Mouse (Mus musculus): ENCODE results near the gene Ninj1.
A peak's percentile ranks its signal among the peaks of the same experiment; 100 is the strongest.

Ninj1 gene

DNA sequence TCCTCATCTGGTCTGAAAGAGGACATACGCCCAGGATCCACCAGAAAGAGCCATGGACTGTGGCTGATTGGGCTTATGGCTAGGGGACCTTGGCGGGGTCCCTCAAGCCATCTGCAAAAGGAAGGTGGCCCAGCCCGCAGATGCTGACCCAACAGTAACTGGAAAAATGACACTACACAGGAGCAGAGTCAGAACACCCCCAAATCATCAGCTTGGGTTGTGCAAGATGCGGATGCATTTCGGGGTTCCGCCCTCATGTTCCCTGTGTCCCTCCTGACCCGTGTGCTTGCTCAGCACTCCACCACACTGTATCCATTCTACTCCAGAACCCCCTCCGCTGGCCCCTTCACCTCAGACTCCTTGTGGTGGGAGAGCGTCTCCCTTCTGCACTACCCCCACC is 11.4 kb downstream of the Ninj1 start:
- no peak for DNase-seq (ENCODE audit: low spot score)

DNA sequence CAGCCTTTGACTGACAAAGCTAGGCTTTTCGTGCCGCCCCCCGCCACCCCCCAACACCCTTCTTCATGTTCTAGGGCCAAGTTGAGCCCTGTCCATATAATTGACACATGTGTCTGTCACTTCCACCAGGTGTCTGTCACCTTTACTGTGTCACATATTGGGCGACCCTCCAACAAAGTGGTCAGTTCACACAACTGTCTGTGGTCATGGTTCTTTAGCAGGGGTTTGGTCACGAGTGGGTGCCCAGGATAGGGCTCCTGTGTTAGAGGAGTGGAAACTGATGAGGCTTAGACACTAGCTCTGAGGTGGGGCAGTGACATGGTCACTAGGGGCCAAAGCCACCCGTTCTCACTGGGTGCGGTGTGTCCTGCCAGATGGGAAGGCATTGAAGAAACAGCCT is 12.6 kb downstream of the Ninj1 start:
- DNase-seq (ENCODE audit: low spot score) = no peak

DNA sequence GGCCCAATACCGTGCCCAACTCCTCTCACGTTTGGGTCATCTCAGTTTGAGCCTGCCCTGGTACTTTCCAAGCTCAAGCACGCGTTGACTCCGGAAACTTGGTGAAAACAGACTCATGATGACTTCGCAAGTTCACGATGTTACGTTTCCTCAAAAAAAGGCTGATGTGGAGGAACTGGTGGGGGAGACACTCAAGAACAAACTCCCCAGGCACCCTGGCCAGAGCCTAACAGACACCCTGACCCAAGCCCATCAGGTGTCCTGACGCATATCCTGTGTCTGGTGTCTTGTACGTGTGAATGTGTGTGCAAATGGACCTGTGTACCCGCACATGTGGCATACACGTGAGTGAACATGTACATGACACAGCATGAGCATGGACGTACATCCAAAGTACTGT is 13.4 kb downstream of the Ninj1 start:
- no peak for DNase-seq (ENCODE audit: low spot score)

DNA sequence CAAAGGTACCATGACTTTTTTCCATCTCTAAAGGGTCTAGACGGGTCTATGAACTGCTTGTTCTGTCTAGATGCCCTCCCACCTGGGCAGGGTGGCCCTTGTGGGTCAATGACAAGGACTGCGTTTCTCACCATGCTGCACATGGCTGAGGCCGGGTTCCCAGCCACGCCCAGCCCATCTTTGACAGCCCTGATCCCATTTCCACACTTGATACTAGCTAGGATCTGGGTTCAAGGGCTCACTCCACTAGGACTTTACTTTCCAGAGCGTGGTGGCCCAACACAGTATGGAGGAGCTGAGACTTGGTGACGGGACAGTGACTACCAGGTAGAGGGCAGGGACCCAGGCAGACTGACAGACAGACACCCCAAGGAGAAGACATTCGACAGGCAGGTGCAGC is 15.3 kb downstream of the Ninj1 start:
- no peak for DNase-seq (ENCODE audit: low spot score)

DNA sequence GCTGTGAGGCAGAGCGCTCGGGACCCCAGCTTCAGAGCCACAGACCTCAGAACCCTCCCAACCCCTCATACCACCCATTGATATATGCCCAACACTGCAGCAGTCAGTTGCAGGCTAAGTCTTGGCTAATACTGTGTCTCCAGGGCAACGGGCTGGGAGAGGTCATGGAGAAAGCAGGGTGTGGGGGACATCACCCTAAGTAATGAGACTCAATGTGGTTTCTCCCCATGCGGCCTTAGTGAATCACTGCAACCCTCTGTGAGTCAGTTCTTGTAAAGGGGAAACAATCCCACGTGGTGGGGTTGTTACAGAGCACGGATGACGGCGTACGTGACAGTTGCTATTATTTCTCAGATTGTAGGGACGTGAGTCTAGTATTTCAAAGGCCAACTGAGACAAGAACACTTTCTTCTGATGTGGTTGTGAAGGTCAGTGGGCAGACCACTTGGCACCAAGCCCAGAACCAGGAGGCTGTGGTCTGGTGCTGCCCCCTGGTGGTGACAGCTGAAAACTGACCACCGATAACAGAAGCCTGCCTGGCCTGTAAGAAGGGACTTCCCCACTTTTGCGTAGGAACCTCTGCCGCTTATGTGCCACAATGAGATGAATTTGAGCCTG is 18.2 kb downstream of the Ninj1 start:
- peak; percentile 66 for DNase-seq (ENCODE audit: low spot score)

DNA sequence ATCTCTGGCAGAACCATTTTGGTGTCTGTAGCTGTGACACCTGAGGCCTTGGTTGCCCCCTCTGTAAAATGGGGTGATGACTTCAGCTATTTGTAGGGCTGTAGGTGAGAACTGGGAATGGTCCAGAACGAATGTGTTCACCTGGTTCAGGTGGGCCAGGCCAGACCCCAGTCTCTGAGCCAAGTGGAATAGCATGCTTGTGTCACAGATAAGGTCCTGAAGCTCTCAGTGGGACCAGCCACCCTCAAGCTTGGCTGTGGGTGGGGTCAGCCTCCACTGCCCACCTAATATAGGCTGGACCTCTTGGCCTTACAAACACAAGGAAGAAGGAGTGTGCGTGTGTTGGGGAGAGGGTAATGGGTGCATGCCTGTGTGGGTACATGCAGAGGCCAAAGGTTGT is 19.1 kb downstream of the Ninj1 start:
- no peak for DNase-seq (ENCODE audit: low spot score)

DNA sequence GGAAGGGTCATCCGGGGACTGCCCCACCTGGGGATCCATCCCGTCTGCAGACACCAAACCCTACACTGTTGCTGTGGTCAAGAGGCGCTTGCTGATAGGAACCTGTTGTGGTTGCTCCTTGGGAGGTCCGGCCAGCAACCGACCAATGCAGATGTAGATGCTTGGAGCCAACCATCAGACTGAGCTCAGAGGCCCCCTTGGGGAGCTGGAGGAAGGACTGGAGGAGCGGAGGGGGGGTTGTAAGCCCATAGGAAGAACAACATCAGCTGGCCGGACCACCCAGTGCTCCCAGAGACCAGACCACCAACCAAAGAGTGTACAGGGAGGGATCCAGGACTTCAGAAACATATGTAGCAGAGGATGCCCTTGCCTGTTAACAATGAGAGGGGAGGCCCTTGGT is 22.0 kb downstream of the Ninj1 start:
- DNase-seq (ENCODE audit: low spot score) = no peak

DNA sequence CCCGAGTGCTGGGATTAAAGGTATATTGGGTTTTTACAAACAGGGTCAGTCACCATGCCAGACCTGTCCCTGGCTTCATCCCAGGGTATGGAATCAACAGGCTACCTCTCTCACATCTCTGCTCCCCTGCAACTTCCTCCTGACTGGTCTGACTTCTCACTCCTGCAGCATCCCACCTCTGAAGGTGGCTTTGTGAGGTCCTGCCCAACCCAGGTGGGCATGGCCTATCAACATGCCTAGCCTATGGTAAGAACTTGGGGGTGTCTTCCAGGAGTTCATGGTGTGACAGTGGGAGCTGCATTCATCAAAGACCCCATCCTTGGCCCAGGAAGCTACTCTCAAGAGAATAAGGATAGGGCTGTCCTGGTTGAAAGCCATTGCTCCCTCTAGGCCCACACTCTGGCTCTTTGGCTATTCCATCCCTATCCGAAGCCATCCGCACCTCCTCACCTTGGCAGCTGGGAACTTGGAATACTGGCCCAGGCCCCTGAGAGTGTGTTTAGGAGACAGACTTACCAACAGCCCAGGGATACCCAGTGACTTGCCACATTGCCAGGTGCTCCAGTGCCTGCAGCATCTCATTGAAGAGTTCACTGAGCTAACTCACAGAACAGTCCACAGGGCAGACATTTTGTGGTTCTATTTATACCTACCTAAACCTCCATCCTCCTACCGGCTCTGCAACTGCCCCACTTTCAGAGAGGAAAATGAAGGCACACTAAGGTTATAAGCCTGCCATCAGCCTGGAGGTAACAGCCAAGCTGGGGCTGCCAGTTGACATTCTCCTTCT is 25.6 kb downstream of the Ninj1 start:
- DNase-seq (ENCODE audit: low spot score) = no peak

DNA sequence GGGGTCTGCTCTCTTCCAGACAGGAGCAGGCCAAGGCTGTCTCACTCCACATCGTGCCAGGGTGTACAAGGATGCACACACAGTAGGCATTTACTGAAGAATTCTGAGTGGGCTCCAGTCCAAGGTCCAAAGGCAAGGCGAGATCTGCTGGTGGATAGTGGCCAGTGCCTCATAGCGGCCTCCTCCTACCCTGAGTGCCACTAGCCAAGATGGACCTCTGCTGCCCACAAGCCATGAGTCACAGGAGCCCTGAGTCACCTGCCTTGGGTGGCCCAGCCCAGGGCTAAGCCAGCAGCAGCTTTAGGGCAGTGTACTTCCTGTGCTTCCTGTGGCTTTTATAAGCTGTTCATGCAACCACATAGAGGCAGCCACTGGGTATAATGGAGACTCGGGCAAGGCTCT is 26.2 kb downstream of the Ninj1 start:
- DNase-seq (ENCODE audit: low spot score) = no peak

DNA sequence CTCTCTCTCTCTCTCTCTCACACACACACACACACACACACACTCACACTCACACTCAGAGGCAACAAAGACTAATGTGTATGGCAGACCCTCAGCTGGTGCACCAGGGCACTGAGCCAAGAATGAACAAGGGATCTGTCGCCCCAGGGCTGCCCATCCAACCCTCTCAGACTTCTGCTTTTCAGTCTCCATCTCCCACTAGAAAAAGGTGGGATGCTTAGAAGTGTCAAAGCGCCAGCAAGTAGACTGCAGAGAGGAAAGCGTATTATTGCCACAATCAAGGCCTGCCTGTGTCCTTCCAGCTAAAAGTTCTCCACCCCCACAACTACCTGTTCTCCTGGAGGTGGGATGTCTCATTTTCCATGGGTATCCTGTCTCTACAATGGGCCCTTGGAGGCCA is 27.2 kb downstream of the Ninj1 start:
- no peak for DNase-seq (ENCODE audit: low spot score)

DNA sequence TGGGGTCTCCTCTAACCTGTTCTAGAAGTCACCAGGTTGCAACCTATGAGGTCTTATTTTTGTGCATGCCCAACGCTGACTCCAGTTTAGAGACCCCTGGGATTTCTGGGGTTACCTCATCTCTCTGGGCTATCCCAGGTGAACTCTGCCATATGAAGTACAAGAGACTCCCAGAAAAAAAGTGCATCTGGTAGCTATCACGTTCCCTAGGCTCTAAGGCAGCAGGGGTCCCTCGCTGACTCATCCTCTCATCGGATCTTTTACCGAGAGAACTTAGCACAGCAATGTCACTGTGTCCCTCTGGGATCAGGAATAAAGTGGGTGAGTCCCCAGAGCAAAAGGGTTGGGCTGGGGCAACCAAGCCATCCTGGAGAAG is 27.8 kb downstream of the Ninj1 start:
- DNase-seq (ENCODE audit: low spot score) = no peak

DNA sequence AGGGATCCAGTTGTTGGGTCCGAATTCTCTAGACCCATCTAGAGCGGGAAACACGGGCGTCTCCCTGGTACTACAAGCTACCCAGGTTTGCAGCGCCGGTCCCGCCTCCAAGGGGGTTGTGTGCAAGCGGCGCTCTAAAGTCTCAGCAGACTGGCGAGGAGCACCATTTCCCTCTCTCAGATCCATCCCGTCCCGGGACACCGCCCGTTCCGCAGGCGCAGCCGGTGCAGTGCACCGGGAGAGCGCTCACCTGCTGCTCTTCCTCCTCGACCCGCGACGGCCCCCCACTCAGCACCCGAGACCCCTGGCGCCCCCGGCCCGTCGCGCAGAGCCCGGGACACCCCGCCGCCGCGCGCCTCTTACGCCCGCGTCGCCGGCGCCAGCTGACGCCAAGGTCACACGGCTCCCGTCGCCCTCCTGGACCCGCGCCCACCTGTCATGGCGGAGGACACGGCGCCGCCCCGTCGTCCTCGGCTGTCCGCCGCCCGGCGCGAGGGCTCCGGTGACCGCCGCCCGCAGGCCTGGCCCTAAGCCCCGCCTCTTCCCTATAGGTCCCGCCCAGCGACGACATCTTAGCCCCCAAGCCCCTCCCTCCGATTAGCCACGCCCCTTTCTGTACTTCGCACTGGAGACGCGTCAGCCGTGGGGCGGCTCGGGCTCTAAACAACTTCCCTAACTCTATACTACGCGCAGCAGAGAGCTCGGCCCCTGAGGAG is 28.4 kb downstream of the Ninj1 start, which contains the start of gene Card19:
Card19 (minus strand) TSS at position 534 of the 716 bp plus-strand sequence.
- DNase-seq (ENCODE audit: low spot score) = peak; percentile 85

DNA sequence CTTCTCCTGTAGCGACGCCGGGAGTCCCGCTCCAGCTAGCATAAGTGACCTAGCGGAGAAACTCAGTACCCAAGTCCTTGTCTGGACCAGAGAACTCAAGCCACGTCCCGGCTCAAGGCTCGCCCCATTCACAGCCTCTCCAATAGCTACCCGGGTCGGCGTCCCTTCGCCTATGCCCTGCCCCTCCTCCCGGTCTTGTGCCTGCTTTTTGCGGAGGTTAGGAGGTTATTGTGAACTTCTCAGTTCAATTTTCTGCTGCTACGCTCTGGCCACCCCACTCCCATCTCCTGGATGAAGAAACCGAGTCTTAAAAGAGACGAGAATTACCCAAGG is 28.9 kb downstream of the Ninj1 start:
- DNase-seq (ENCODE audit: low spot score) = no peak

DNA sequence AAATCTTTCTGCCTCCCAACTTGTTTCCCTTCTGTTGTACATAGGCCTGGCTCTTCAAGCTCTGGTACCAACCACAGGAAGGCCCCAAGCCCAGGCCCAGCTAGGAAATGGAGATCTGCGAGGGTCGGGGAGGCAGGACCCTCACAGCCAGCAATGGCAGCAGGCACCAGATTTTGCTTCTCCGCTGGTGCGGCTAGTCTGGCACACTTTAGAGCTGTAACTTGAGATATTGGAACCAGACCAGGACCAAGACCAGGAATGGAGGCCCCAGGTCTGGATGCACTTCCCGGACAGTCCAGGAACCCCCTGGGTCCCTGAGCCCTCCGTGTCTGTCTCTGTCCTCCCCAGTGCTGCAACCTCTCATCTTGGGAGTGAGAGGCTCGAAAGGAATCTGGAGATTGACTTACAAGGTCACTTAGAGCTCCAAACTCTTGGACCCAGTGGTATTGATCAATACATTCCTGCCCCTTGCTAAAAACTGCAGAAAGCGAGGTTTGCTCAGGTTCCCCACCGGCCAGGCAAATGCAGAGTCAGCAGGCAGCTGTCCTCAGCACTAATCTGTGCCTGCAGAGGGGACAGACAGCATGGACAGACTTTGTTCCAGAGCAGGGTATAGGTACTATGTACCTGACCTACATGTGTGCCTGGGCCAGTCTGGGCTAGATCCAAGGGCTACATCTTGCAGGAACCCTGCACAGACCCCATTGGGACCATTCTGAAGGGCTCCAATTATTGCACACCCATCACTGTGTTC is 29.7 kb downstream of the Ninj1 start:
- DNase-seq (ENCODE audit: low spot score) = no peak

DNA sequence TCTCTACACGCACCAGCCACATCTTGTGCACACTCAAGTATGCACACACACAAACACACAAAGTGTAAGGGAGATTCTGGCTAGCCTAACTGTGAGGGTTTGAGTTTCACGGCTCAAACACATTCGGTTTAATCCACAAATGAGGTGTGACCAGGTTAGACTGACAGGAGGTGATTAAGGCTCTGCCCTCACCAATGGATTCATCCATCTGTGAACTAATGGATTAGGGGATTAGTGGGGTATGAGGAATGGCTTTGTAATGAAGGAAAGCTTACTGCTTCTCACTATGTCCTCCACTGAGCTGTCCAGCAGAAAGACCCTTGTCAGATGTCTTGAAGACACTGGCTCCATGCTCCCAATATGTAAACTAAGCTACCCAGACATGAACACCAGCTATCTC is 31.4 kb downstream of the Ninj1 start:
- no peak for DNase-seq (ENCODE audit: low spot score)

DNA sequence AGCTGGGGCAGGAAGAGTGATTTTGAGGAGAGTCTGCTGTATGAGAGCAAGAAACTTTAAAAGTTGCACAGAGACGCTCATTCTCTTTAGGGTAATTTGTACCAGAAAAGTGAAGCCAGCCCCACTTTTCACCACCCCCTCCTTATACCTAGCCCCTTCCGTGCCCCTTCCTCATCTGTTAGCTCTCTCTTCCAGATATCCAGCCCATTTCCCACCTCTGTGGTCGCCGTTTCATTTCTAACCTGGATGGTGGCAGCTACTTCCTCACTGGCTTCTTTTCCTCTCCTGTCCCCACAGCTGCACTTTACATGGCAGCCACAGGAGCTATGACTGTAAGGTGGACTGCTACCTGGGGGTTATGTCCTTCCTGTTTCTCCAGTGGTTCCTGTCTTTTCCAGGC is 32.1 kb downstream of the Ninj1 start:
- no peak for DNase-seq (ENCODE audit: low spot score)

DNA sequence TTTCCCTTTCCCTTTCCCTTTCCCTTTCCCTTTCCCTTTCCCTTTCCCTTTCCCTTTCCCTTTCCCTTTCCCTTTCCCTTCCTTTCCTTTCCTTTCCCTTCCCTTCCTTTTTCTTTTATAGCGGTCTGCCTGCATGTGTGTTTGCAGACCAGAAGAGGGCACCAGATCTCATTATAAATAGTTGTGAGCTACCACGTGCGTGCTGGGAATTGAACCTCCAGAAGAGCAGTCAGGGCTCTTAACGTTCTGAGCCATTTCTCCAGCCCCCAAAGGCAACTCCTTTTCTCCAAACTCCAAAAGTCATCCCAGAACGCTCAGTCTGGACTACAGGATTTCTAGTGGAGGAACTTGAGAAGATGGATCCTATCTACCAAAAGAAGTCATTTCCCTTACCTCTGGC is 33.6 kb downstream of the Ninj1 start:
- DNase-seq (ENCODE audit: low spot score) = no peak

DNA sequence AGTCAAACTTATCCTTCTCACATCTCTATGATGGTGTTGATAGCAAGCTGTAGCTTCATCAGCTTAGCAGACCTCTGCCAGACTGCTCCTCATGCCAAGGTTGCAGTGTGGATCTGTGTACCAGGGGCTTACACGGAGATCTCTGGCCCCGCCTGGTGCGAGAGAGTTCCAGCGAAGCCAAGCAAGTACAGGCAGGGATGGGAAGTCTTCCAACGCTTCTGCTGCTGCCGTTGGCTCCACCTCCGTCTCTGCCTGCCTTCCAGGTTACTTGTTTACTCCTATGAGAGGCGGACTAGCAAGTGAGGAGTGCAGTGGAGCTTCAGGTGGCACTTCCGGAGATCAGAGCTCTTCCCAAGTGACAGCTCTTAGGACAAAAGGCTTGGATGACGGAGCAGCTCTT is 37.0 kb downstream of the Ninj1 start:
- no peak for DNase-seq (ENCODE audit: low spot score)

DNA sequence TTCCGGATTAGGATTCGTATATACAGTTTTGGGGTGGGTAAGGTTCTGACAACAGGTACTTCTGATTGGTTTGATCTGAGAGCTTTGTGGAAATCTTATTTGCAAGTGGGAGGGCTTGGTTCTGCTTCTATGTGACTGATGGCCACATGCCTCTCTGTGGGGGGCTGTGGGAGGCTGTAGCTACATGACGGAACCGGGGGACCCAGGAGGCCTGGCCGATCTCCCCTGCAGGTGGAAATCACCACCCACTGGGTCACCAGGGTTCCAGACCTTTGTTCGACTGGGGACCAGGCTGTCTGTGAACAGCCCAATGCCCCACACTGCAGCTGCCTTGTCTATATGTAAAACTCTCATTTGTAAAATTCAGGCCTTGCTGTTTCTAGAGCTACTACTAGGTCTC is 37.4 kb downstream of the Ninj1 start:
- no peak for DNase-seq (ENCODE audit: low spot score)

DNA sequence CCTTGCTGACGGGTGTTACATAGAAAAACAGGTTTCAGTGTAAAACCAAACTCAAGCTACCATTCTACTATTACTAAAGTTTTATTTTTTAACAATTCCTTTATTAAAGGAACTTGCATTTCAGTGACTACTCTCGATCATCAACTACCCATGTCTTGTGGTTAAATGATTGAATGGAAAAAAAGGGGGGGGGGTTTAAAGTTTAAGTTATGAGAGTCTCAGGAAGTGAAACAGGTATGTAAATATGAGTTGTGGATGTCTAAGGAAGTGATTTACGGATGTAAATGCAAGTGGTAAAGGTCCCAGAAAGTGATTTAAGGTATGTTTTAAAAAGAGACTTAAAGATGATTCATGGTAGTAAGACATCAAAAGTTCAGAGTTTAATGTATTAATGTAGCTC is 37.9 kb downstream of the Ninj1 start:
- DNase-seq (ENCODE audit: low spot score) = no peak

DNA sequence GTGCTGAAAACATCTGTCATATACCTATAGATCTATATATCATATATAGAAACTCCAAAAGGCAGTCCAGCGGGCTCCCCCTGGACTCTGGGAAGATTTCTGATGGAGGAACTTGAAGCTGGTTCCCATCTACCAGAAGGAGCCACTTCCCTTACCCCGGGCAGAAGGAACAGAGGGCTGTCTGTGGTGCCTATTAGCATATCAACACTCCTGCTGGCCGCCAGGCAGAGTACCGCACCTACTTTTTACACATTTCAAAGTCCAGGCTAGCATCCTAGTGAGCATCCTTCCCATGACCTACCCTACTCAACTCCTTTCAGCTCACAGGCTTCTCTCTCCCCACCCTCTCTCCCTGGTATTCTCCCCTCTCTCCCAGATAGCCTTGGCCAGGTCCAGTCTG is 38.3 kb downstream of the Ninj1 start:
- DNase-seq (ENCODE audit: low spot score) = no peak

DNA sequence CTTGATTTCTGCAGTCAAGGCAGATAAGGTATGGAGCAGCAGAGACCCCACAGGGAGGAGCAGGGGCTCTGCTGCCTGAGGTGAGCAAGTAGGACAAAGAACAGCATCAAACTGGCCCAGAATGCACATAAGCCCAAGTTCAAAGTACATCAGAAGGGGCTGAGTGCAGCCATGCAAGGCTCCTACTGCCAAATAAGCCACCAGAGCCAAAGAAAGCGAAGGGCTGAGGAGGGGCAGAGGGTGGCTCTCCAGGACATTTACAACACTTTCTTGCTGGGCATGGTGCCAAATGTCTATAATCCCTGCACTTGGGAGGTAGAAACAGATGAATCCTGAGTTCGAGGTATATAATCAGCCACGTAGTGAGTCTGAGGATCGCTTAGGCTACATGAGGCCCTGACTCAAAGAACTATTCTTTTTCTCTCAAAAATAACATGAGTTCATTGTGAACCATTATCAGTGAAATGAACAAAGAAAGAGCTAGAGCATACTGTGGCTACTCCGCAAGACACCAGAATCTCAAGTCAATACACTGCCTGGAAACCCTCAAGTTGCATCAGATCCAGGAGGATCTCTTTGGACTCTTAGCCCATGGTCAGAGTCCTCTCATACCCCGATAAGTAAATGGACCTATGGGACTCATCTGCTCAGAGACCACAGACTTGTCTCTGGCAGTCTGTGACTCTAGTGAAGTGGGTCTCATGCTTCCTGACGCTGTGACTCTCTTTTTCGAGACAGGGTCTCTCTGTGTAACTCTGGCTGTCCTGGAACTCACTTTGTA is 46.7 kb downstream of the Ninj1 start:
- no peak for DNase-seq (ENCODE audit: low spot score)

Data from left cerebral cortex, adult 11 months (tissue).